In genomic region chr5:131743069-131743468, GRCm38 (mm10) we compare ENCODE assay signal across 28 mouse cellular contexts.
A peak's percentile ranks its signal among the peaks of the same experiment; 100 is the strongest.
DNase-seq lines count a peak whose midpoint lies in the region; ATAC-seq and TF ChIP-seq lines count a peak whose summit lies in the region.
"Had no signal": no experiment of that assay in that cellular context is flagged by ENCODE, and none has a peak within 500 bp of the region (broad histone marks: within the 10 kb centered on the region; RNA-seq: fewer than 3 reads in every experiment).

No protein-coding gene starts in this region.

- H3K9ac ChIP-seq in forebrain, embryonic 11.5 days (ENCODE audit: low read length), result no peak overlapping the region
- H3K9ac ChIP-seq in forebrain, embryonic 13.5 days, result no peak overlapping the region
- H3K9ac ChIP-seq in kidney, embryonic 16.5 days (replicated peaks; ENCODE audit: low read length), result no peak overlapping the region
- no peak overlapping the region for H3K9ac ChIP-seq in lung, embryonic 14.5 days
- H3K9ac ChIP-seq: embryonic facial prominence, embryonic 13.5 days; forebrain, postnatal 0 days; heart, embryonic 12.5 days; heart, embryonic 15.5 days; hindbrain, embryonic 14.5 days had no signal

- no peaks in the 10 kb centered on the region for H3K9me3 ChIP-seq in forebrain, embryonic 11.5 days (ENCODE audit: control insufficient read depth, low read length)
- H3K9me3 ChIP-seq in forebrain, embryonic 13.5 days (replicated peaks), result no peaks in the 10 kb centered on the region
- H3K9me3 ChIP-seq in kidney, embryonic 16.5 days (ENCODE audit: low read length), result no peaks in the 10 kb centered on the region
- no peaks in the 10 kb centered on the region for H3K9me3 ChIP-seq in lung, embryonic 14.5 days (ENCODE audit: low read depth, low read length)
- H3K9me3 ChIP-seq: embryonic facial prominence, embryonic 10.5 days; embryonic facial prominence, embryonic 13.5 days; heart, embryonic 12.5 days; heart, embryonic 15.5 days had no signal

- H3K4me2 ChIP-seq in forebrain, embryonic 11.5 days (ENCODE audit: low read depth, low read length, severe bottlenecking), result no peak overlapping the region
- H3K4me2 ChIP-seq in forebrain, embryonic 13.5 days, result no peak overlapping the region
- H3K4me2 ChIP-seq in kidney, embryonic 16.5 days (replicated peaks; ENCODE audit: low read depth, low read length), result no peak overlapping the region
- H3K4me2 ChIP-seq in lung, embryonic 14.5 days, result no peak overlapping the region
- H3K4me2 ChIP-seq: embryonic facial prominence, embryonic 13.5 days; heart, embryonic 12.5 days; heart, embryonic 15.5 days; hindbrain, embryonic 14.5 days had no signal

- no peaks in the 10 kb centered on the region for H3K36me3 ChIP-seq in forebrain, embryonic 11.5 days (ENCODE audit: control insufficient read depth, insufficient read depth, low read length)
- H3K36me3 ChIP-seq in forebrain, embryonic 13.5 days (ENCODE audit: poor library complexity, severe bottlenecking), result no peaks in the 10 kb centered on the region
- H3K36me3 ChIP-seq in kidney, embryonic 16.5 days (ENCODE audit: insufficient read depth, low read length), result no peaks in the 10 kb centered on the region
- H3K36me3 ChIP-seq in lung, embryonic 14.5 days (ENCODE audit: insufficient read depth), result no peaks in the 10 kb centered on the region
- H3K36me3 ChIP-seq: embryonic facial prominence, embryonic 10.5 days; G1E; heart, embryonic 12.5 days; heart, embryonic 15.5 days had no signal

- no peaks in the 10 kb centered on the region for H3K27me3 ChIP-seq in forebrain, embryonic 11.5 days (ENCODE audit: control insufficient read depth, insufficient read depth, low read length)
- H3K27me3 ChIP-seq in forebrain, embryonic 13.5 days, result no peaks in the 10 kb centered on the region
- no peaks in the 10 kb centered on the region for H3K27me3 ChIP-seq in kidney, embryonic 16.5 days (ENCODE audit: insufficient read depth, low read length)
- no peaks in the 10 kb centered on the region for H3K27me3 ChIP-seq in lung, embryonic 14.5 days (ENCODE audit: insufficient read depth, low read length)
- H3K27me3 ChIP-seq: CH12.LX; embryonic facial prominence, embryonic 13.5 days; heart, embryonic 12.5 days; heart, embryonic 15.5 days had no signal

- TF ChIP-seq CTCF in lung, embryonic 14.5 days (IDR thresholded peaks at IDR 0.05; ENCODE audit: low read depth), result no peak

- no peak for ATAC-seq in forebrain, embryonic 11.5 days (replicated peaks; ENCODE audit: low FRiP score)
- ATAC-seq in forebrain, embryonic 13.5 days, result no peak
- ATAC-seq in kidney, embryonic 16.5 days (ENCODE audit: low FRiP score, low TSS enrichment), result 0 out of 2 replicates have a peak, but pooled peaks have one; percentile 35
- ATAC-seq in lung, embryonic 14.5 days (ENCODE audit: insufficient read depth), result no peak
- ATAC-seq in CD4-positive, CD25-positive, alpha-beta regulatory T cell, adult 4 months, result no peak
- ATAC-seq: forebrain, embryonic 14.5 days; forebrain, postnatal 0 days had no signal

- 67% methylated on average over 8 of the region's 8 CpGs for WGBS in forebrain, embryonic 11.5 days
- WGBS in forebrain, embryonic 13.5 days, result 32% methylated on average over 8 of the region's 8 CpGs
- WGBS in kidney, embryonic 16.5 days, result 25% methylated on average over 8 of the region's 8 CpGs
- 32% methylated on average over 8 of the region's 8 CpGs for WGBS in lung, embryonic 14.5 days

- H3K4me1 ChIP-seq in forebrain, embryonic 11.5 days (replicated peaks; ENCODE audit: control insufficient read depth, insufficient read depth, low read length), result no peaks in the 10 kb centered on the region
- peaks cover 14% of the 10 kb centered on the region; the same call in 1 of the 2 replicates for H3K4me1 ChIP-seq in forebrain, embryonic 13.5 days
- no peaks in the 10 kb centered on the region for H3K4me1 ChIP-seq in kidney, embryonic 16.5 days (ENCODE audit: insufficient read depth, low read length)
- H3K4me1 ChIP-seq in lung, embryonic 14.5 days (ENCODE audit: insufficient read depth), result no peaks in the 10 kb centered on the region
- H3K4me1 ChIP-seq: heart, embryonic 12.5 days; heart, embryonic 15.5 days had no signal

- no peak overlapping the region for H3K27ac ChIP-seq in forebrain, embryonic 11.5 days (ENCODE audit: low read depth, low read length)
- H3K27ac ChIP-seq in forebrain, embryonic 13.5 days, result no peak overlapping the region; the same call in 1 of the 2 replicates
- H3K27ac ChIP-seq in kidney, embryonic 16.5 days (ENCODE audit: low read length), result no peak overlapping the region
- H3K27ac ChIP-seq in lung, embryonic 14.5 days (ENCODE audit: low read depth), result no peak overlapping the region
- H3K27ac ChIP-seq: embryonic facial prominence, embryonic 10.5 days; embryonic facial prominence, embryonic 13.5 days; heart, embryonic 15.5 days; hindbrain, embryonic 14.5 days had no signal

- H3K4me3 ChIP-seq in forebrain, embryonic 11.5 days (ENCODE audit: low read depth, low read length), result no peak overlapping the region
- no peak overlapping the region for H3K4me3 ChIP-seq in forebrain, embryonic 13.5 days
- H3K4me3 ChIP-seq in kidney, embryonic 16.5 days (ENCODE audit: low read length), result no peak overlapping the region
- H3K4me3 ChIP-seq in lung, embryonic 14.5 days (ENCODE audit: low read depth, low read length), result no peak overlapping the region
- H3K4me3 ChIP-seq: embryonic facial prominence, embryonic 10.5 days; embryonic facial prominence, embryonic 13.5 days; erythroblast, embryonic 14.5 days; heart, embryonic 12.5 days; heart, embryonic 15.5 days had no signal

- peak; percentile 54 for DNase-seq in forebrain, embryonic 11.5 days (ENCODE audit: low spot score)
- no peak for DNase-seq in kidney, adult 9 months
- DNase-seq in lung, embryonic 14.5 days, result peak; percentile 7
- DNase-seq in lung, postnatal 25 days (ENCODE audit: low spot score), result no peak
- DNase-seq in MN1 (ENCODE audit: low spot score), result peak; percentile 21
- DNase-seq: adrenal gland, adult 2 months; adrenal gland, postnatal 14 days; cerebellum, adult 11-12 months; cerebellum, adult 8-10 months; cerebellum, postnatal 36 days; embryo, embryonic 11 days; forebrain, postnatal 0 days; gastrocnemius, postnatal 25 days; heart, adult 18-20 months; heart, postnatal 10 days; heart, postnatal 36 days had no signal

Comparison
In these comparisons a context has a peak if more than half of its experiments do, and no peak if none do; other contexts are left out.
1. DNase-seq: peak in forebrain, embryonic 11.5 days (single experiment), lung, embryonic 14.5 days (single experiment) and MN1 (single experiment); none in kidney, adult 9 months (single experiment) and lung, postnatal 25 days (single experiment).